Mouse (Mus musculus): ENCODE results near the gene Neurl1a.

DNA sequence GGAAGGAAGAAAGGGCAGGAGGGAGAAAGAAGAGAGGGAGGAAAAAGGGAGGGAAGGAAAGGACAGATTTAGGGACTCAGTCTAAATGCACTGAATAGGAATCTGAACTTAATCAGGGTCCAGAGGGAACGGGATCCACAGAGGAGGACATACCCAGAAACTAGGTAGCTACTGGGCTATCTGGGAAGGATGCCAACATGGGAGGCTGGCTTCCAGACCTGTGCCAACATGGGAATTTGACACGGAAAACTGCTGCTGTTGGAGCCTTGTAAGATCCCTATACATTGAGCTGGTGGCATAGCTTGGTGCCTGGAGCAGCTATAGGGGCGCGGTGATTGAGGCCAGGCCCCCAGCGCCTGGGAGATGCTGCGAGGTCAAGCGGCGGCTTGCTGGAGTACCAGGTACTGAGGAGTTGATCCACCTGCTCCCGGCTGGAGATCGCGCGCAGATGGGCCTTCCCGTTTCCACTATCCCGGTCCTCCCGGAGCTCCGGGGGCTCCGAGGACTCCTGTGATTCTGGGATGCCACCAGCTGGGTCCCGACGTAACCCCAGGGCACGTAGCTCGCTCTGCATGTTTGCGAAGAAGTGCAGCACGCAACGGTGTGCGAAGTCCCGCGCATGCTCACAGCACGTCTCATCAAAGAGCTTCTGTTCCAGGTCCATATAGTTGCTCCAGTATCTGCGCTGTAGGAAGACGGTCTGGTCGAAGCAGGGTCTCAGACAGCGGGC is 27.1 kb upstream of the Neurl1a start:
- TF ChIP-seq ZNF384 (IDR thresholded peaks at IDR 0.05; ENCODE audit: low read depth, low read length) = no peak
- no peak for TF ChIP-seq HCFC1 (IDR thresholded peaks at IDR 0.05; ENCODE audit: borderline replicate concordance, insufficient read depth, low read length)
- no peak for TF ChIP-seq CHD2 (IDR thresholded peaks at IDR 0.05; ENCODE audit: low read depth, low read length)
- TF ChIP-seq ZC3H11A (IDR thresholded peaks at IDR 0.05; ENCODE audit: borderline replicate concordance, low read depth, low read length) = no peak
- no peak for TF ChIP-seq MAFK (IDR thresholded peaks at IDR 0.05; ENCODE audit: insufficient read depth, low read depth, low read length)
